Mouse (Mus musculus) embryo, embryonic 11 days (tissue): ENCODE measurements around the gene Utp3.
A peak's percentile ranks its signal among the peaks of the same experiment; 100 is the strongest.
"Not testable (repeated sequence)": the region's sequence is repeated elsewhere in the genome, so short reads cannot be mapped to it uniquely, and the experiment has no call there.

Source experiments
- DNase-seq: peaks from one replicate; pipeline ENCODE4 v3.0.0-alpha.2; 2015

The Utp3 gene

GRCm38 (mm10) chr5:88554086-88554886 is at the start of gene Utp3:
TSS of gene Utp3 (plus strand) at chr5:88554462.
- DNase-seq: peak; percentile 97

GRCm38 (mm10) chr5:88508555-88508954 is 45.7 kb upstream of the Utp3 start:
- no peak for DNase-seq

DNA sequence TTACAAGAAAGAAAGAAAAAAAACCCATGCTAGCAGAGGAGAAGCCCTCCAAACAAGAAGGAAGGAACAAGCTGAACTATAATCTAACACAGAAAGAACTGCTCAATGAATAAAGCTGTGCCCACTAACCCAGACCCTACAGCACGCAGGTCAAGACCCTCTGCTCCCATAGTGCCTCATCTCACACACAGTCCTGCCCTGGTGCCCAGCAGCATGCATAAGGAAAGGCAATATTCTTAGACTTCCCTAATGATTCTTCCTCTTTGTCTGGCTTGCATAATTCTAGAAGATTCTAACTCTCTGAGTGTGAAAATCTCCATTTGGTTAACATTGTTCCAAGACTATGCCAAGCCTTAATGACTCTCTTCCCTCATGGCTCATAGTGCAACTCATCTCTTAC is 45.3 kb upstream of the Utp3 start:
- DNase-seq: no peak

- DNase-seq: peak; percentile 72
Measured at GRCm38 (mm10) chr5:88519232-88519631, 35.0 kb upstream of the Utp3 start.

GRCm38 (mm10) chr5:88527657-88528056 is 26.6 kb upstream of the Utp3 start, which contains the start of gene Jchain:
TSS of gene Jchain (minus strand) at chr5:88527891.
- DNase-seq: no peak

- no peak for DNase-seq
Measured at GRCm38 (mm10) chr5:88530908-88531307, 23.4 kb upstream of the Utp3 start.

- no peak for DNase-seq
Measured at GRCm38 (mm10) chr5:88534697-88535096, 19.6 kb upstream of the Utp3 start.

DNA sequence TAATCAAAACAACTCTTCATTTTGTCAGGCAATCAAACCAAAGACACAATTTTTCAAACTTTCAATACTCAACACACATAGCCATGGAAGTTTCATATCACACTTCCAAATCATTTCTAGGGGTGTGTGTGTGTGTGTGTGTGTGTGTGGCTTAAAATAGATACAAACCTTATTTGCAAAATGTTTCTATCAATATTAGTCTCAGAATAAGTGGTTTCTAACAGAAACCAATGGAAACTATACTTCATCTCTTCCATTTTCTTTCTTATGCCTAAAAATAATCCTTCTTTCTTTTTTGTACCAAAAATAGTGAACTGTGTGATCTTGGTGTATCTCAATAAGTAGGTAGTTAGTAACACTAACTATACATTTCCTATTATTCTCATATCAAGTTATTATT is 13.4 kb upstream of the Utp3 start:
- no peak for DNase-seq

GRCm38 (mm10) chr5:88542651-88543282 is 11.5 kb upstream of the Utp3 start:
- DNase-seq: peak; percentile 61

DNA sequence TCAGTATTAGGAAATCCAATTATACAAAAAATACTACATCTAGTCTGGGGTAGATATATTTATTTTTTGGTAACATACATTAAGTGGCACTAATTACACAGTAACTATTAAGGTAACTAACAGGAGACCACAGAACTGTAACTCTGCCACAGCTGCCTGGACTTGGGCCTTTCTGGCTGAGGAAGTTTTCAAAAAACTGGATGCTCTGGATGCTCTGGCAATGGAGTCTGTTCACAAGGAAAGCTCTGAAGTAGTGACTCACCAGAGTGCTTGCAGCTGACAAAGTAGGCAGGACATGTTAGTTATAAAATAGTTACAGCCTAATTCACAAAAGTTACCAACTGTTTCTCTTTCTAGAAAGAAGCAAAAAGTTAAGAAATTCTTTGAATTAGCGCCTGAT is 9.9 kb upstream of the Utp3 start:
- DNase-seq: not testable (repeated sequence)

DNA sequence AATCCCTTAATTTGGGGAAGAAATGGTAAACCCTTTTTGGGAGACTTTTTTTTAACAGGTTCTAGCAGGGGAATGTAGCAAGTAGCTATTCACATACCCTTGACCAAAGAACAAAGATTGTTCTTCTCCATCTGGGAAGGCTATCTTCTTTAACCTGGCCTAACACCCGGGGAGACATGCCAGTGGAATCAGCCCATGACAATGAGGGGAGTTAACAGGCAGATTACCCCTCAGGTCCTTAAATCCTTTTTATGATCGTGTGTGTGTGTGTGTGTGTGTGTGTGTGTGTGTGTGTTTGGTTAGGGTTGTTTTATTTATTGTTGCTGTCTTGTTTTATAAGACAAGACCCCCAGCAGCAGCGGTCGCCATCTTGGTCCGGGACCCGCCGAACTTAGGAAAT is 8.7 kb upstream of the Utp3 start:
- no peak for DNase-seq

DNA sequence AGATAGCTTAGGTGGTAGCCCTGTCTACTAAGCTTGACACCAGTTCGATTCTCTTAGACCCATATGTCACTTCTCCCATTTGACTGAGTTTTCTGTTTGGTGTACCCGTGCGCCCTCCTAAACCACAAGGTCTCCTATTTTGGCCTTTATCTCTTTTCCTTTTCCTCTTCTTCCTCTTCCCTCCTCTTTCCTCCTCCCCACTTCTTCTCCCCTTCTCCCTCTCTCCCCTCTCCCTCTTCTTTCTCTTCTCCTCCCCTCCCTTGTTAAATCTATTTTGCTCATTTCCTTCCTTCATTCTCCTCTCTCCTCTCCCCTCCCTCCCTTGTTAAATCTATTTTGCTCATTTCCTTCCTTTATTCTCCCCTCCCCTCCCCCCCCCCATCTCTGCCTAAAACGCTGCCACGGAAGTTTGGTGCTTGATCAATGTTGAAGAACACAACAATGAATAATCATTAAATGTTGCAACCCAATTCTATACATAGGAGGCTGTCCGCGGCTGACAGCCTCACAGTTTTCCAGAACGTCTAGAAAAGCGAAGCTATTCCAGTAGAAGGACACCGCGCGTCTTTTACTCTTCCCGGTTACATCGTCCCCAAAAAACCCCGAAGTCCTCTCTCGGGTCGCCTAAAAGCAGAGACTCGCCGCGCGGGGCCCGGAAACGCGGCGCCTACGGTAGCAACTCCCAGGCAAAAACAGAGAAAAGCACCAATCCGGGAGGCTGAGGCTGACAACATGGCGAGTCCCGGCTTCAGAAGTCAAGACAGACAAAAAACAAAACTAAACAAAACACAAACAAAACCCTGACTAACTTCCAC is 784 bp upstream of the Utp3 start:
- peak; percentile 6 for DNase-seq

GRCm38 (mm10) chr5:88558991-88559390 is 4.7 kb downstream of the Utp3 start:
- DNase-seq: no peak

DNA sequence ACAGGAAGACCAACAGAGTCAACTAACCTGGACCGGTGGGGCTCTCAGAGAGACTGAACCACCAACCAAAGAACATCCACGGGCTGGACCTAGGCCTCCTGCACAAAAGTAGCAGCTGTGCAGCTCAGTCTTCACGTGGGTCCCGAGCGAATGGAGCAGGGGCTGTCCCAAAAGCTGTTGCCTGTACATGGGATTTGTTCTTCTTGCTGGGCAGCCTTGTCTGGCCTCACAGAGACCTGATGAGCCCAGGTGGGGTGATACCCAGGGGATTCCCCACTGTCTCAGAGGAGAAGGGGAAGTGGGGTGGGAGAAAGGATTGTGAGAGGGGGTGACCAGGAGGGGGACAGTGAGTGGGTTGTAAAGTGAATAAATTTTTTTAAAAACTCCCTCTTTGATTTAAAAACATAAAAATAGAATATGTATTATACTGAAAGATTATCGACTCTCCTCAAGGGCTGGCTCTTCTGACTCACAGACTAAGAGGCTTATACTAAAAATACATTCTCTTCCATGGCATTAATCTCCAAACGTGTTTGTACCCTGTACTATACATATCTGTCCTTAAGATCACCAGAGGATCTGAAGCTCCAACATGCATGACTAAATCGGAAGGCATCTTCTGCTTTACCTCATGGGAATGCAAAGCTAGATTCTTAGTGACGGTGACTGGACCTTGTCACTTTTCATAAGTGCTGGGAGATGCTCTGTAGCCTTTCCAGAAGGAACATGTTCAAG is 7.0 kb downstream of the Utp3 start:
- DNase-seq: no peak

GRCm38 (mm10) chr5:88562863-88563780 is 8.9 kb downstream of the Utp3 start:
- no peak for DNase-seq

- peak; percentile 91 for DNase-seq
Measured at GRCm38 (mm10) chr5:88564501-88565147, 10.4 kb downstream of the Utp3 start, which contains the start of gene Rufy3. TSS of gene Rufy3 (plus strand) at chr5:88565040.

- DNase-seq: peak; percentile 75
Measured at GRCm38 (mm10) chr5:88565148-88566033, 11.1 kb downstream of the Utp3 start.

DNA sequence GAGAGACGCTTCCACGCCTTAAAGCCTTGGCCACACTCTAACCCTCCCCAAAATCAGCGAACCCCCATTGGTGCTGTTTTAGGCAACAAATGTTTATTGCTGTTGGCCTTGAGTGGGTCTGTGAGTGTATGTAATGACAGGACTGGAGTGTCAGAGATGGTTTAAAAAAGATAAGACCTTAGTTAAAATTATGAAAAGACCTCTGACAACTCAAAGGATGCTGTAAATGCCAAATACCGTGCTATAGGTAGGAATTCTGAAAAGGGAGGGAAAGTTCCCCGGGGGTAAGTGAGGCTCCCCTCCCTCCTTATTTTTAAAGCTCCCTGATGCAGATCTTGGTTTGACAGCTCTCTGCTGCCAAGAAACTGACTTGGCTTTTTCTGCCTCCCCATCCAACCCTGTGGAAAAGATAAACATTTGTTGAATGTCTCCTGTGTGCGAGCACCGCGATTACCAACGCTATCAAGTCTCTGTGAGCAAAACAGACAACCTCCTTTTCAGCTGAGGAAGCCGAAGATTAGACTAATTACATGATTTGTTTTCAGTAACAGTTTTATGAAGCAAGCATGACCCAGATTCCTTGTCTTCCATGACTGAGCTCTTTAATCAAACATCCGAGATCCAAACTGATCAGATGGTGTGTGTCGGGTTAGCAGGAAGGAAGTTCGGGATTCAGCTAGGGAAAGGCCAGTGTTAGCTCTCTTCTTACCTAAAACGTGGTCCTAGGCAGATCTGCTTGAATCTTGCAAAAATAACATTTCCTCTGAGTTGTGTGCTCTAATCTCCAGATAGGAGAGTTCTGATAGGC is 12.0 kb downstream of the Utp3 start:
- peak; percentile 8 for DNase-seq

- DNase-seq: no peak
Measured at GRCm38 (mm10) chr5:88569541-88569940, 15.3 kb downstream of the Utp3 start.
